Mouse (Mus musculus): ENCODE measurements around the gene Mccc2.

- TF ChIP-seq POLR2A (IDR thresholded peaks at IDR 0.05; ENCODE audit: insufficient read depth, low read depth, low read length) (no peak), CTCF (IDR thresholded peaks at IDR 0.05; ENCODE audit: insufficient read depth, low read depth, low read length) (no peak)
These were observed 60.4 kb downstream of the Mccc2 start for GRCm38 (mm10) chr13:99954902-99955590.
